Mouse (Mus musculus): ENCODE measurements around the gene Rps29. TPM values are rescaled to one million over a fixed set of nuclear protein-coding genes. Genes with fewer than 3 reads are reported as not detected.

Rps29 gene
- total RNA-seq (2022): 1,000 to 10,000 TPM; 1,074 to 1,561 (median 1,323) TPM

DNA sequence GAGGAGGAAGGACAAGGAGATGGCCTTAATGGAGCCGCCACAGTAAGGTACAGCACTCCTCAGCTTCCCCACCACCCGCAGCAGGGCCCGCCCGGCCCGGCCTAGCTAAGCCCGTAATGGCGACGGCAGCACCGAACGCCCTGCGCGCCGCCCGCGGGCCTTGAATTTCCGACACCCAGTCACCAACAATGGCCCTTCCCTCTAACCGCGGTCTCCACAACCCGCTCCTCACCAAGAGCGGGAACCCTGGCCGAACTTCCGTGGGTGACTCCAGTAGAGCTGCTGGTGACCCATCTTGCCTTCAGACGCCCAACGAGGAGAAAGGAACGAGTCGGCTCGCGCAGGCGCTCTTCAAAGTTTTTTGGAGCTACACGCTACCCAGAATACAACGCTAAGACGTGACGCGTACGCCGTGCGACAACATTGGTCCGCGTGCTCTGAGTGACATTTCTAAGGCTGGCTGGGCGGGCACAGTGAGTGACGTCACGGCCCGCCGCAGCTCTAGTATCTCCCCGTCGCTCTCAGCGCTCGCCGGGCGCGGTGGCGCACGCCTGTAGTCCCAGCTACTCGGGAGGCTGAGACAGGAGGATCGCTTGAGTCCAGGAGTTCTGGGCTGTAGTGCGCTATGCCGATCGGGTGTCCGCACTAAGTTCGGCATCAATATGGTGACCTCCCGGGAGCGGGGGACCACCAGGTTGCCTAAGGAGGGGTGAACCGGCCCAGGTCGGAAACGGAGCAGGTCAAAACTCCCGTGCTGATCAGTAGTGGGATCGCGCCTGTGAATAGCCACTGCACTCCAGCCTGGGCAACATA is at the start of gene Rps29:
Gene Rps29, minus strand, starts transcription at position 422 of the 813 bp plus-strand sequence.
- peak; percentile 98 to 99 for DNase-seq (ENCODE audit: low spot score in 2 of 2)

DNA sequence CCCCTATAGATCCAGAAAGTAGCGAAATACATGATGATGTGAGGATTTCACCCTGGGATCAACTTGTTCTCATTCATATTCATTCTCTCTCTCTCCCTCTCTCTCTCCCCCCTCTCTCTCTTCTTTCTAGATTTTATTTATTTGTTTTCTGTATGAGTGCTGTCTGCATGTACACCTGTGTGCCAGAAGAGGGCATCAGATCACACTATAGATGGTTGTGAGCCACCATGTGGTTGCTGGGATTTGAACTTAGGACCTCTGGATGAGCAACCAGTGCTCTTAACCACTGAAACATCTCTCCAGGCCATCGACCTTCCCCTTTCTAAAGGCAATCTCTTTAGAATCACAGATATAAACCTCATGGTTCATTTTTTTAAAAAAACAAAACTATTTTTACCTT is 49.5 kb upstream of the Rps29 start:
- no peak for DNase-seq (ENCODE audit: low spot score in 2 of 2)

DNA sequence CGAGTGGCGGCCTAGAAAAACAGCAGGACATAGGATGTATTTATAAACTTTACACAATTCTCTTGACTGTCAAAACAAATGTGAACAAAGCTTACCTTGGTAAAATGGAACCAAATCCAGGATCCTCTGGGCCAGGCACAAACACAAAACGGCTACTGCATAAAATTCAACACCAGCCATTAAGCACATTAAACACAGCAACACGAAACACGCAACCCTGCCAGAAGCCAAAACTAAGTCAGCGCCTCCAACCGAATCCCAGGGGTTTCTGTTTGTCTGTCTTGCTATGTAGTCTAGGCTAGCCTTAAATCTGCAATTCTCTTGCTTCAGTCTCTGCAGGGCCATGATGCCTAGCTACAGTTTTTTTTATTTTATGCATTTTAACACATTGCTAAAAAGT is 48.9 kb upstream of the Rps29 start:
- DNase-seq (ENCODE audit: low spot score in 2 of 2): no peak

DNA sequence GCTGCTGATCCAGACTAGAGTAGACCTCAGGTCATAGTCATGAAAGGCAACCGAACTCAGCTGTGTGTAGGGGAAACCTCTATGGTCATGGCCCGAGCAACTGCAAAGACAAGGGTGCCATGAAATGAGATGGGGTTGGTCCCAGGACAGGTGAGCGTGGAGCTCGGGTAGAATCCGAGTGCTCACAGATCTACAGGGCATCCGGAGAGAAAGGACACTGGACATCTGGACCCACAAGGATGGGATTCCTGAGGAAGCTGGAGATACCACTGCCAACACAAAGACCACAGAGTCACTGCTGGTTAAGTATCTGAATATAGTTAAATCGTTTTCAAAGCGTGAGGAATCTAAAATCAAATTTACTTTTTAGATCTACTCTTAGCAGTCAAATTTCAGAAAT is 48.4 kb upstream of the Rps29 start:
- no peak for DNase-seq (ENCODE audit: low spot score in 2 of 2)

DNA sequence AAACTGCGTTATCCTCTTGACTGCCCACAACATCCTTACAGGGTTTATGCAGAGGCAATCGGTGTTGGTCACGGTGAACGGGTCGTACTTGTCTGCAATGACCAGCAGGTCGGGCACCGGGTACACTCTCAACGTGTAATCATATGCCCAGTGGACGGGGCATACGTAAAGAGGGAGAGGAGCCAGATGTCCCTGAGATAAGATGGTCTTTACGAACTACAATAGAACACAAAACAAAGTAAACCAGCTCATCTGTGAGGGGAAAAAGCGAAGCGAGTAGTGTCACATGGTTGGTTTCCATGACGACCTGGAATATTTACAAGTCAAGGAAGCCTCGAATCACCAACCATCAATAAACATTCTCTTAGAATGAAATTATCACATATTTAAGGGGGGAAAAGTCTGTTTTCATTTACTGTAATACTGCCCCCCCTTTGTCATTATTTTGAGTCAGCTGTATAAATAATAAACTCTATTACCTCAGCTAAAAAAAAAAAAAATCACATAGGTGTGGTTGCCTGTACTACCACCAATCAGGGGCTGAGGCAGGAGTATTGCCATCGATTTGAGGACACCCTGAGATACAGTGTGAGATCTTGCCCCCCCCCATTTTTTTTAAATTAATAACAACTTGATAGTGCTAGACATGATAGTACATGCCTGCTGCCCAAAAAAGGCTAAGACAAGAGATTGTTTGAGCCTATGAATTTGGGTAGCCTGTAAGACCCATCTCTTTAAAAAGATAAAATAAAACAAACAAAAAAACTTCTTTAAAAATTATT is 45.3 kb upstream of the Rps29 start, which contains the start of gene Gm49384:
Gene Gm49384, minus strand, starts transcription at position 216 of the 782 bp plus-strand sequence.
- no peak for DNase-seq (ENCODE audit: low spot score in 2 of 2)

DNA sequence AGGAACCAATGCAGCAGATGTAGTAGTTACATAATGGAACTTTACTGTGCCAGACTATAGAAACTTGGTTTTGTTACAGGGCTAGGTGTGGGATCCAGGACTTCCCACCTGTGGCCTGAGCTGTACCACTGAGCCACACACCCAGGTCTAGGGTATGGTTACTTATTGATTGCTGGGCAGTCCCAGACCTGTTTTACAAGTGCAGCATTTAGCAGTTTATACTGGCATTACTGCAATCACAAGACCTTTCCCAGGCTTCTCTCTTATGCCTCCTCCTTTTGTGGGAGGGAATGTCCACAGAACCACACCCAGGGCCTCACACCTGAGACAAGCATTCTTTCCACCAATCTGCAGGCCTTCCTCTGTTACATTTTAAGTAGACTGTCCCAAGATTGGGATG is 40.0 kb upstream of the Rps29 start:
- DNase-seq (ENCODE audit: low spot score in 2 of 2): no peak

DNA sequence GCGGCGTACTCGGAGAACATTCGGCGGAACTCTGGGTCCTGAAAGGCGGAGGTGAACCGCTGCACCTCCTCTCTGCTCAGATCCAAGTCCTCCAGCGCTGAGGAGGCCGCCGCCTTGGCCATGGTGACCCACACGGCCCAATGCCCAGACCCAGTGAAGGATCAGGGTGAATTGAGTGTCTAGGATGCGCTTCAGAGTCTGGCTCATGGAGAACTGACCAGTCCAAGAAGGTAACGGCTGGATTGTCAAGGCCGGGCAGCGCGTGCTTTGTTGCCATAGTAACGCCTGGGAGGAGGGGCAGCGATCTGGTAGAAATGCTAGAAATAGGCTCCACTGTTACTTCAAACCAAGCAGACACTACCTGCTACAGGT is 39.2 kb upstream of the Rps29 start, which contains the start of gene Dnaaf2:
Gene Dnaaf2, minus strand, starts transcription at position 266 of the 372 bp plus-strand sequence.
- DNase-seq (ENCODE audit: low spot score in 2 of 2): peak; percentile 49 to 54

DNA sequence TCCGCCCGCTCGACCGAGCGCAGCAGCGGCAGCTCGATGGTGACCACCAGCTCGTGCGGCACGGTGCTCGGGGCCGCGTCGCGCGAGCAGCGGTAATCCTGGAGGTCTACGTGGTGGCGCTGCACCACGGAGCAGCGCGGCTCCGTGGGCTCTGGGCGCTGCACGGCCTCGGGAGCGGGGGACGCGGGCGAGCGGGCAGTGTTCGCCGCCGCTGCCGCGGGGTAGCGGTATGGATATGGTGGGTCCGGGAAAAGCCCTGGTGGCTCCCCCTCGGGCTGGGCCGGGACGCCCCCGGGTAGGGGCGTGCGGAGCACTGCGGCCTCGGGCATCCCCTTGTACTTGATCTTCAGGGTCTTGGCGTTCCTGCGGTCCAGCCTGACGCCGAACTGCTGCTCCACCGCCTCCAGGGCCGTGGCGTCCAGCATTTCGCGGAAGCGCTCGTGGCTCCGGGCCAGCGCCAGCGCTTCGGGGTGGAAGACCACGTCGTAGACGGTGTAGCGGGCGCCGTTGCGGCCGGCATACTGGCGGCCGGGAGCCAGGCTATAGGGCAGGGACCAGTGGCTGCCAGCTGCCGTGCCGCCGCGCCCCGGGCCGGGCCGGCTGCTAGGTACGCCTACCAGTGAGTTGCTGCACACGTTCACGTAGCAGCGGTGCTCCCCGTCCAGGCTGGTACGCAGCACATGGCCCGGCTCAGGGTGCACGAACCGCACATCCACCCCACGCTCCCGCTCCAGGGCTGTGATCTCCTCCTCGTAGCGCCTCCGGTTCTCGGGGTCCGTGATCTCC is 38.6 kb upstream of the Rps29 start:
- DNase-seq (ENCODE audit: low spot score in 2 of 2): no peak

DNA sequence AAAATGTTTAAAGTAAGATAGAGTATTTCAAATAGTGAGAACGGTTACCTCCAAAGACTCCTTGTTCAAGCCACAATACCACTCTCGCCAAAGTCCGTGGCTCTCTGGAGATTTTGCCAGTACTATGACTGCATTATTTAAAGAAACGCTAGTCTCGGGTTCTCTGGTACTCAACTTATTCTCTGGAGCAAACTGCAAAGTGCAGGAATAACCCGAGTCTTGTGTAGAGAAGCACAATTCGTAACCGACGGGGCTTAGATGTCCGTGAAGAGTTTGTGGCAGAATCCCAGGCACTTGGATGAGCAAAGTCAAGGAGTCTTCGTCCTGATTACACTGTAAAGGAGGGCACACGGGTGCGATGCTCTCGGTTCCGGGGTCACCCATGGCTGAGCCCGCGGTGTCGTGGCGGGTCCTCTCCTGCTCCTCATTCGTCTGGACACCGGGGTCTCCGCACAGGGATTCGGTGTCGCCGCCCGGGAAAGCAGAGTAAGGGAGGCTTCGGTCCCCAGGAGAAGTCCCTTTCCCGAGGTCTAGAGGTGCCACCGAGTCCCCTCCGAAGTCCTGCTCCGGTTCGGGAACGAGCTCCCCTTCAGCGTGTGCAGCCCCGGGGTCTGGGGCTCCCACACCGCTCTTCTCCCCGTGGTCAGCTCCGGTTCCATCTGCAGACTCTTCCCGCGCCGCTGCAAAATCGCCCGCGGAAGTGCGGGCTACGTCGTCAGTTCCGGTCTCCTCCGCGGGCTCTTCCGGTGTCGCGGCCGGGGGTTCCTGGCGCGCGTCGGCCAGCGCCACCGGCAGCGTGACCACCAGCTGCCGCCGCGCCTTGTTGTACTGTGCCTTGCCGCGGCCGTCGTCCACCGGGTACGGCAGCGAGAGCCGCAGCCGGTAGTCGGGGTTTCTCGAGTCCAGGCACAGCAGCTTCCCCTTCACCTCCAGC is 37.7 kb upstream of the Rps29 start, which contains the start of gene Gm49383:
Gene Gm49383, minus strand, starts transcription at position 661 of the 934 bp plus-strand sequence.
- DNase-seq (ENCODE audit: low spot score in 2 of 2): peak; percentile 50 to 58

DNA sequence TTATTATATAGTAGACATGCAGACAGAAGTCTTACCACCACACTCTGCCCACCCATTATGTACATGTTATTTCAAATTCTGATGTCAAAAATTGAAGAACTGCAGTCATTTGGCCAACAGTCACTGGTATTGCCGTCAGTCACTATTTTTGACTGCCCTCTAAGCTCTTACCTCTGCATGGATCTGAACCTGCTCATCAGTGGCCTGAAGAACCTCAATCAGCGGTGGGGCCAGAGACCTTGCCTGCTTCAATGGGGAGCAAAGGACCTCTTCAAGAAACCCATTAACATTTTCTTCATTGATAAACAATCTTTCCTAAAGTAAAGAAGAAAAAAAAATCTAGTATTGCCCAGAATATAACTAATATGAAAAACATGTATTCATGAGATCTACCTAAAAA is 33.7 kb upstream of the Rps29 start:
- no peak for DNase-seq (ENCODE audit: low spot score in 2 of 2)

DNA sequence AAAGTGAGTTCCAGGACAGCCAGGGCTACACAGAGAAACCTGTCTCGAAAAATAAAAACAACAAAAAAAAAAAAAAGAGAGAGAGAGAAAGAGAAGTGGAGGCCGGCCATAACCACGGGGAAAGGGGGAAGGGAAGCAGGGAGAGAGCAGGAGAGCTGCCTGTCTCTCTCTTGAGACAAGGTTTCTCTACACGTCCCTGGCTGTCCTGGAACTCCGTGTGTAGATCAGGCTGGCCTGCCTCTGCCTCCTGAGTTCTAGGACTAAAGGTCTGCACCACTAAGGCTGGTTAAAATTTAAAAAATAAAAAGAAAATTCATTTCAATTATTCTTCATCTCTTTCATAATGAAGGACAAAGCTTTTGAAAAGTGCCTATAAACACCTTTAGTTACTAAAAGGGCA is 32.4 kb upstream of the Rps29 start:
- DNase-seq (ENCODE audit: low spot score in 2 of 2): no peak

DNA sequence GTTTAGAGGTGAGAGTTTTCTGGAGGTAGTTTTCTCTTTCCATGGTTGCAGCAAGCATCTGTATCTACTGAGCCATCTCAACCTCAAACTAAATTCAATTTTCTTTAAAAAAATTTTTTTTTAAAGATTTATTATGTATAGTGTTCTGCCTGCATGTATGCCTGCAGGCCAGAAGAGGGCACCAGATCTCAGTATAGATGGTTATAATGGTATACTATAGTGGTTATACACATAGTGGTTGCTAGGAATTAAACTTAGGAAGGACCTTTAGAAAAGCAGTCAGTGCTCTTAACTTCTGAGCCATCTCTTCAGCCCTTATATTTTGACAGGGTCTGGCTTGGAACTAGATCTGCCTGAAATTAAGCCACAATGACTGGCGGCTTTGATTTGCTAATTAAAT is 31.5 kb upstream of the Rps29 start:
- DNase-seq (ENCODE audit: low spot score in 2 of 2): no peak

DNA sequence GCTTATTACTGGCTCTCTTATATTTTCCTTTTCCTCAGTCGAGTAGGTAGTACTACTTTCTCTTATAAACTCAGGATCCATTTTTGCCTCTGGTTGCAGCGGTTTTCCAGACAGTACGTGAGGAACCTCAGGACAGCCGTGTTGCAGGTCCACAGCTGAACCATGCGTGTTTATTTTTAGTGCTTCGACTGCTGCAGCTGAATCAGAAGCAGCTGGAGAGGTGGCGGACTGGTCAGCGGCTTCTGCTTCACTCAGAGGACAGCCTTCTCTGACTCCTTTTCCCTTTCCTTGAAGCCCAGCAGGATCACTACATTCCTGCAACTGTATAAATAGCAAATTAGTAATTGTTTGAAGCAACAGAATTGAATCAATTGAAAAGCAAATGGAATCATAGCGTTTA is 31.1 kb upstream of the Rps29 start:
- no peak for DNase-seq (ENCODE audit: low spot score in 2 of 2)

DNA sequence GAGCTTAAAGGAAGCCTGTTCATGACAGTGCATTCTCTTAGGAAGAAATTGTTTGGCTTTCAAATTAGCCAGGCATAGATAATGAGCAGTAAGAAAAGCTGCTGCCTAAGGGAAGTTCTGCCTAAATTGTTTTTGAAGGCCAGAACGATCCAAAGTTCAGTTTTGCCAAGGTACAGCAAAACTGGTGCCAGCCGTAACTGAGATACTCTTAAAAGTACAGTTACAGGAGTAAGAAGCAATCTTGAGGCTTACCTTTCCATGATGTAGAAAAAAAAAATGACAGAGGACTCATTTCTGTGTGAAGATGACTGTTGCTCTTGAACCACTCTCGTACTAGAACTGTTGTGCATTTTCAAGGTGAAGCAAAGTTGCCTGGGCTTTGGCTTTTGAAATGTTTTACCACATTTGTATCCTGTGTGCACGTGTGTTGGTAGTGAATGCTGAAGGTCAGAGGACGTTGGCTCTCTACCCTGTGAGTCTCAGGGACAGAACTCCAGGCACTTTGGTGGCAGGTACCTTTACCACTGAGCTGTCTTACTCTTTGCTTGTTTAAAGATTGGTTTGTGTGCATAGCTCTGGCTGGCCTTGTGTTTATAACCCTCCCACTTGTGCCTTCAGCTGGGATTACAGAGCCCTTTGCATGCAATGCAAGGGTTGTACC is 28.0 kb upstream of the Rps29 start:
- DNase-seq (ENCODE audit: low spot score in 2 of 2): no peak

DNA sequence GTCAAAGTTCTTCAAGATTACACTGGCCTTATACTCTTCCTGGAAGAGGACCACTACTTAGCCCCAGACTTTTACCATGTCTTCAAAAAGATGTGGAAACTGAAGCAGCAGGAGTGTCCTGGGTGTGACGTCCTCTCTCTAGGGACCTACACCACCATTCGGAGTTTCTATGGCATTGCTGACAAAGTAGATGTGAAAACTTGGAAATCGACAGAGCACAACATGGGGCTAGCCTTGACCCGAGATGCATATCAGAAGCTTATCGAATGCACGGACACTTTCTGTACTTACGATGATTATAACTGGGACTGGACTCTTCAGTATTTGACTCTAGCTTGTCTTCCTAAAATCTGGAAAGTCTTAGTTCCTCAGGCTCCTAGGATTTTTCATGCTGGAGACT is 26.4 kb upstream of the Rps29 start:
- no peak for DNase-seq (ENCODE audit: low spot score in 2 of 2)

DNA sequence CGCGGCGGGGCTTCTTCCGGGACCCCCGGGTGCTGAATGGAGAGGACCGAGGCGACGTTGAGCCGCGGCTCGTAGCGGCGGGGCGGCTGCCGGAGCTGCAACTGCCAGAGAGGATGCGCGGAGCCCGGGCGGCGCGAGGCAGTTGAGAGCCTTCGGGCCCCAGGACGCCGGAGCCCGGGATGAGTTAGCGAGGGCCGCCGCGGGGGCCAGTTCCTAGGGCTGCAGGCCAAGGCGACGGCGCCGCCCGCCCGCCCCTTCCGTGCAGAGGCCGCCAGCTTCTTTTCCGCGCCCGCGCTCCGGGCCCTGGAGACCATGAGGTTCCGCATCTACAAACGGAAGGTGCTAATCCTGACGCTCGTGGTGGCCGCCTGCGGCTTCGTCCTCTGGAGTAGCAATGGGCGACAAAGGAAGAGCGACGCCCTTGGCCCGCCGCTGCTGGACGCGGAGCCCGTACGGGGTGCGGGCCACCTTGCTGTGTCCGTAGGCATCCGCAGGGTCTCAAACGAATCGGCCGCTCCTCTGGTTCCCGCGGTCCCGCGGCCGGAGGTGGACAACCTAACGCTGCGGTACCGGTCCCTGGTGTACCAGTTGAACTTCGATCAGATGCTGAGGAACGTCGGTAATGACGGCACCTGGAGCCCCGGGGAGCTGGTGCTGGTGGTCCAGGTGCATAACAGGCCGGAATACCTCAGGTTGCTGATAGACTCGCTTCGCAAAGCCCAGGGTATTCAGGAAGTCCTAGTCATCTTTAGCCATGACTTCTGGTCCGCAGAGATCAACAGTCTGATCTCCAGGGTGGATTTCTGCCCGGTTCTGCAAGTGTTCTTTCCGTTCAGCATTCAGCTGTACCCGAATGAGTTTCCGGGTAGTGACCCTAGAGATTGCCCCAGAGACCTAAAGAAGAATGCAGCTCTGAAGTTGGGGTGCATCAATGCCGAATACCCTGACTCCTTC is 25.6 kb upstream of the Rps29 start:
- peak in 1 of 2 experiments; percentile 32 for DNase-seq (ENCODE audit: low spot score in 2 of 2)

DNA sequence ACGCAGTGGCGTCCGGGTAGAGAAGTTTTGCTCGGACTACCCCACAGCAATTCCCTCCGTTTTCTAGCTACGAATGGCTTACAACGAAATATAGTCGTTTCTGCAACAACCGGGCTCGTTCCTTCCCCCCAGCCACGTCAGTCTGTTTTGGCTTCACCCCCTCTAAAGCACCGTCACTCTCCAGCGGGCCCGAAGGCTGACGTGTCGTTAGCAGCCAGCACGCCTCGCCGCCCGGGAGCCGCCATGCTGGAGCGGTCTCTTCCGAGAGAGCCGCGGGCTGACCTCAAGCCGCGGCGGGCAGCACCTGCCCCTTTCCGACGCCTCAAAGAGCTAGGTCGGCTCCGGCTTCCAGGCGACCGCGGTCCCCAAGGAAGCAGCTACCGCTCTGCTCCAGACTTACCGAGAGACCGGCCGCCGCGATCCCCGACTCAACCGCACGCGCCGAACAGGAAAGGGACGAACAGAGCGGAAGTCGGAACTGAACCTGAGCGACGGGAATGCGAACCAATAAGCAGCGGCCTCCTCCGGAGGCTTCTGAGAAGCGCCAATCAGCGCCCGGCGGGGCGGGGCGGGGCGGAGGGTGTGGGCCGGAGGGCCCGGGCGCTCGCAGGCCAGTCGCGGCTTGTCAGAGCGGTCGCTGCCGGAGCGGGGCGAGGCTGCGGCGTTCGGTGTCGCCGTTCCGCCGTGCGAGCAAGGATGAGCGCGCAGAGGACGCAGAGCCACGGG is 24.8 kb upstream of the Rps29 start, which contains the start of the genes Rpl36al and Mgat2:
Gene Rpl36al, minus strand, starts transcription at position 501 of the 726 bp plus-strand sequence.
Gene Mgat2, plus strand, starts transcription at position 575 of the 726 bp plus-strand sequence.
- peak; percentile 96 to 98 for DNase-seq (ENCODE audit: low spot score in 2 of 2)

DNA sequence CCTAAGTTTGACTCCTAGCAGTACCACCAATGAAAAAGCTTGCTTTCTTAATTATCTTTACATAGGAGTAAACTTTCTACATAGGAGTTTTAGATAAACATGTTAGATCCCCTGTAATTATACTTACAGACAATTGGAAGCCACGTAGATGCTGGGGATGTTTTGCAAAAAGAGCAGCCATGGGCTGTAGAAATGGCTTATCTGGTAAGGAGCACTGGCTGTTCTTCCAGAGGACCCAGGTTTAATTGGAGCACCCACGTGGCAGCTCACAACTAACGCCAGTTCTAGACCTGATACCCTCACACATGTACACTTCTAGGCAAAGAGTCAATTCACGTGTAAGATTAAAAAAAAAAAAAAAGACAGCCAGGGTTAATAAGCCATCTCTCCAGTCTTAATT is 22.8 kb upstream of the Rps29 start:
- no peak for DNase-seq (ENCODE audit: low spot score in 2 of 2)

Measured in layer of hippocampus, adult 8-10 months (tissue).